Mouse (Mus musculus): Measurements from ENCODE around the gene Rps9. TPM values are rescaled to one million over a fixed set of nuclear protein-coding genes. Genes with fewer than 3 reads are reported as not detected.
"Not testable (repeated sequence)": the region's sequence is repeated elsewhere in the genome, so short reads cannot be mapped to it uniquely, and the experiment has no call there.

Gene Rps9
- total RNA-seq, 1 experiment from 2014 or later = 2,050 TPM

- ATAC-seq (replicated peaks; ENCODE audit: insufficient number of reproducible peaks, low FRiP score, low TSS enrichment, poor library complexity, severe bottlenecking) = peak; percentile 51
Observed at GRCm38 (mm10) chr7:3694076-3694948, 9.5 kb upstream of the Rps9 start.

- not testable (repeated sequence) for ATAC-seq (replicated peaks; ENCODE audit: insufficient number of reproducible peaks, low FRiP score, low TSS enrichment, poor library complexity, severe bottlenecking)
Observed at GRCm38 (mm10) chr7:3694949-3695305, 8.9 kb upstream of the Rps9 start.

GRCm38 (mm10) chr7:3698471-3698870 is 5.3 kb upstream of the Rps9 start:
- ATAC-seq (replicated peaks; ENCODE audit: insufficient number of reproducible peaks, low FRiP score, low TSS enrichment, poor library complexity, severe bottlenecking) = no peak

- no peak for ATAC-seq (replicated peaks; ENCODE audit: insufficient number of reproducible peaks, low FRiP score, low TSS enrichment, poor library complexity, severe bottlenecking)
Observed at GRCm38 (mm10) chr7:3703148-3703878, 480 bp upstream of the Rps9 start.

- peak; percentile 2; the same call in 1 of the 2 replicates for ATAC-seq (replicated peaks; ENCODE audit: insufficient number of reproducible peaks, low FRiP score, low TSS enrichment, poor library complexity, severe bottlenecking)
Observed at GRCm38 (mm10) chr7:3704475-3704874, 682 bp downstream of the Rps9 start.

GRCm38 (mm10) chr7:3705461-3705860 is 1.7 kb downstream of the Rps9 start:
- ATAC-seq (replicated peaks; ENCODE audit: insufficient number of reproducible peaks, low FRiP score, low TSS enrichment, poor library complexity, severe bottlenecking) = not testable (repeated sequence)

GRCm38 (mm10) chr7:3705911-3706310 is 2.1 kb downstream of the Rps9 start:
- no peak for ATAC-seq (replicated peaks; ENCODE audit: insufficient number of reproducible peaks, low FRiP score, low TSS enrichment, poor library complexity, severe bottlenecking)

GRCm38 (mm10) chr7:3706343-3706934 is 2.6 kb downstream of the Rps9 start:
- no peak for ATAC-seq (replicated peaks; ENCODE audit: insufficient number of reproducible peaks, low FRiP score, low TSS enrichment, poor library complexity, severe bottlenecking)

- ATAC-seq (replicated peaks; ENCODE audit: insufficient number of reproducible peaks, low FRiP score, low TSS enrichment, poor library complexity, severe bottlenecking) = peak; percentile 64
Observed at GRCm38 (mm10) chr7:3707027-3707426, 3.2 kb downstream of the Rps9 start.

- ATAC-seq (replicated peaks; ENCODE audit: insufficient number of reproducible peaks, low FRiP score, low TSS enrichment, poor library complexity, severe bottlenecking) = no peak
Observed at GRCm38 (mm10) chr7:3707568-3708413, 4.0 kb downstream of the Rps9 start.

- ATAC-seq (replicated peaks; ENCODE audit: insufficient number of reproducible peaks, low FRiP score, low TSS enrichment, poor library complexity, severe bottlenecking) = not testable (repeated sequence)
Observed at GRCm38 (mm10) chr7:3708447-3708980, 4.7 kb downstream of the Rps9 start.

- ATAC-seq (replicated peaks; ENCODE audit: insufficient number of reproducible peaks, low FRiP score, low TSS enrichment, poor library complexity, severe bottlenecking) = no peak
Observed at GRCm38 (mm10) chr7:3709000-3709399, 5.2 kb downstream of the Rps9 start.

GRCm38 (mm10) chr7:3712264-3712942 is 8.6 kb downstream of the Rps9 start:
- peak; percentile 28; the same call in 1 of the 2 replicates for ATAC-seq (replicated peaks; ENCODE audit: insufficient number of reproducible peaks, low FRiP score, low TSS enrichment, poor library complexity, severe bottlenecking)

GRCm38 (mm10) chr7:3715249-3715648 is 11.5 kb downstream of the Rps9 start:
- ATAC-seq (replicated peaks; ENCODE audit: insufficient number of reproducible peaks, low FRiP score, low TSS enrichment, poor library complexity, severe bottlenecking) = peak; percentile 48; the same call in 1 of the 2 replicates

GRCm38 (mm10) chr7:3720268-3720667 is 16.5 kb downstream of the Rps9 start, which contains the start of gene Pirb:
Gene Pirb (minus strand): TSS chr7:3720391.
- not testable (repeated sequence) for ATAC-seq (replicated peaks; ENCODE audit: insufficient number of reproducible peaks, low FRiP score, low TSS enrichment, poor library complexity, severe bottlenecking)

- ATAC-seq (replicated peaks; ENCODE audit: insufficient number of reproducible peaks, low FRiP score, low TSS enrichment, poor library complexity, severe bottlenecking) = peak; percentile 75; the same call in 1 of the 2 replicates
Observed at GRCm38 (mm10) chr7:3725459-3725858, 21.7 kb downstream of the Rps9 start.

- ATAC-seq (replicated peaks; ENCODE audit: insufficient number of reproducible peaks, low FRiP score, low TSS enrichment, poor library complexity, severe bottlenecking) = not testable (repeated sequence)
Observed at GRCm38 (mm10) chr7:3732675-3733074, 28.9 kb downstream of the Rps9 start.

Data from monocyte, adult 5-6 weeks (primary cell).